Mouse (Mus musculus) hindbrain, postnatal 0 days (tissue): ENCODE measurements around the gene Matk. TPM values are rescaled to one million over a fixed set of nuclear protein-coding genes. Genes with fewer than 3 reads are reported as not detected.

Source experiments
- ATAC-seq: fragments of 200-750 bp; cut with Nextera tagmentation; 2 replicates; pipeline ENCODE4 v1.8.0; 2017; ENCODE audit warnings: mild to moderate bottlenecking, moderate TSS enrichment, moderate library complexity
- DNase-seq: peaks from one replicate; pipeline ENCODE4 v3.0.0-alpha.2; 2015; ENCODE audit warnings: low spot score
- H3K27ac ChIP-seq: fragments of 300-500 bp; sonication (generic); 2 replicates; pipeline ENCODE4 v1.5.1; 2014; ENCODE audit warnings: mild to moderate bottlenecking
- H3K27me3 ChIP-seq: fragments of 300-500 bp; sonication (generic); 2 replicates; pipeline ENCODE4 v1.6.1; 2014; ENCODE audit warnings: low read length, mixed read lengths; ENCODE audit not compliant: insufficient read depth
- H3K36me3 ChIP-seq: fragments of 300-500 bp; sonication (generic); 2 replicates; pipeline ENCODE4 v1.6.1; 2014; ENCODE audit warnings: low read length, mixed read lengths; ENCODE audit not compliant: insufficient read depth
- H3K4me1 ChIP-seq: fragments of 300-500 bp; sonication (generic); 2 replicates; pipeline ENCODE4 v1.6.1; 2014; ENCODE audit warnings: antibody characterized with exemption, low read length, mixed read lengths; ENCODE audit not compliant: insufficient read depth
- H3K4me2 ChIP-seq: fragments of 300-500 bp; sonication (generic); 2 replicates; pipeline ENCODE4 v1.6.1; 2014; ENCODE audit warnings: low read depth, mild to moderate bottlenecking, low read length, moderate library complexity, mixed read lengths
- H3K4me3 ChIP-seq: fragments of 300-500 bp; sonication (generic); 2 replicates; pipeline ENCODE4 v1.5.1; 2014; ENCODE audit warnings: low read length
- H3K9ac ChIP-seq: fragments of 300-500 bp; sonication (generic); replicated peaks from 2 replicates; pipeline ENCODE4 v1.6.1; 2014; ENCODE audit warnings: mild to moderate bottlenecking, low read length, moderate library complexity, mixed read lengths
- H3K9me3 ChIP-seq: fragments of 300-500 bp; sonication (generic); 2 replicates; pipeline ENCODE4 v1.6.1; 2016; ENCODE audit warnings: low read length, mixed read lengths
- CTCF ChIP-seq: IDR thresholded peaks from 2 replicates; pipeline ENCODE4 v1.5.1; 2016; ENCODE audit warnings: antibody characterized with exemption, control low read depth, low read depth
- WGBS: fragments of 180-500 bp; shearing (Covaris S2); extraction: QIAGEN DNeasy Blood & Tissue Kit; methylation state at CpG from one replicate; pipeline ENCODE4 v1.1.7; 2014; 5-methylcytosine and 5-hydroxymethylcytosine counted together
- polyA plus RNA-seq: library from polyadenylated mRNA; unstranded; fragments of >200 nt; fragmentation: Nextera tagmentation; extraction: Ambion mirVana; gene quantifications from 2 replicates; pipeline ENCODE4 v1.2.1, GENCODE M21; 2015
- total RNA-seq: library from RNA; depleted of rRNA; stranded (reverse); fragments of >200 nt; gene quantifications from 2 replicates; pipeline ENCODE4 v1.2.3, GENCODE M21; 2014

Matk gene
- total and polyA plus RNA-seq, 2 experiments from 2014 or later = 82.7 to 121 TPM

GRCm38 (mm10) chr10:81284719-81285118 is 32.0 kb downstream of the Matk start:
- peaks cover 6% of the 10 kb centered on the region; the same call in 1 of the 2 replicates for H3K27me3 ChIP-seq
- peak overlapping the region; percentile 46; the same call in 1 of the 2 replicates for H3K4me3 ChIP-seq
- no peaks in the 10 kb centered on the region for H3K9me3 ChIP-seq
- H3K4me1 ChIP-seq = 0 out of 2 replicates have a peak, but pooled peaks cover 2% of the 10 kb centered on the region
- TF ChIP-seq CTCF = no peak
- no peak overlapping the region for H3K27ac ChIP-seq
- peak overlapping the region; percentile 71; the same call in 1 of the 2 replicates for H3K4me2 ChIP-seq
- 13% methylated on average over 17 of the region's 17 CpGs for WGBS
- no peaks in the 10 kb centered on the region for H3K36me3 ChIP-seq
- no peak overlapping the region for H3K9ac ChIP-seq
- ATAC-seq (no peak), DNase-seq (no peak)

- Histone ChIP-seq H3K4me1 (0 out of 2 replicates have a peak, but pooled peaks cover 2% of the 10 kb centered on the region), H3K9ac (peak overlapping the region; percentile 50), H3K27me3 (peaks cover 6% of the 10 kb centered on the region; the same call in 1 of the 2 replicates), H3K36me3 (no peaks in the 10 kb centered on the region), H3K4me2 (peak overlapping the region; percentile 71), H3K27ac (no peak overlapping the region), H3K9me3 (no peaks in the 10 kb centered on the region), H3K4me3 (peak overlapping the region; percentile 46)
- 2% methylated on average over 49 of the region's 54 CpGs for WGBS
- no peak; the same call in 1 of the 2 replicates for TF ChIP-seq CTCF
- ATAC-seq = peak; percentile 79
- peak; percentile 93 for DNase-seq
Measured at GRCm38 (mm10) chr10:81285694-81286450, 33.1 kb downstream of the Matk start.

- ATAC-seq = no peak
- no peak overlapping the region for H3K4me3 ChIP-seq
- no peak for TF ChIP-seq CTCF
- no peaks in the 10 kb centered on the region for H3K9me3 ChIP-seq
- WGBS = 51% methylated on average over 6 of the region's 6 CpGs
- DNase-seq = no peak
- peaks cover 6% of the 10 kb centered on the region; the same call in 1 of the 2 replicates for H3K27me3 ChIP-seq
- no peak overlapping the region for H3K4me2 ChIP-seq
- no peak overlapping the region for H3K9ac ChIP-seq
- H3K27ac ChIP-seq = no peak overlapping the region
- 0 out of 2 replicates have a peak, but pooled peaks cover 2% of the 10 kb centered on the region for H3K4me1 ChIP-seq
- H3K36me3 ChIP-seq = no peaks in the 10 kb centered on the region
Measured at GRCm38 (mm10) chr10:81286586-81286985, 33.9 kb downstream of the Matk start.

GRCm38 (mm10) chr10:81287513-81288157 is 34.9 kb downstream of the Matk start:
- H3K4me1 ChIP-seq = 0 out of 2 replicates have a peak, but pooled peaks cover 2% of the 10 kb centered on the region
- WGBS = 68% methylated on average over 8 of the region's 8 CpGs
- peaks cover 6% of the 10 kb centered on the region; the same call in 1 of the 2 replicates for H3K27me3 ChIP-seq
- no peaks in the 10 kb centered on the region for H3K36me3 ChIP-seq
- ATAC-seq (no peak), DNase-seq (peak; percentile 44)
- no peaks in the 10 kb centered on the region for H3K9me3 ChIP-seq
- H3K4me2 ChIP-seq = no peak overlapping the region
- H3K4me3 ChIP-seq = no peak overlapping the region
- TF ChIP-seq CTCF = peak; percentile 87
- no peak overlapping the region for H3K9ac ChIP-seq
- no peak overlapping the region for H3K27ac ChIP-seq

GRCm38 (mm10) chr10:81288601-81289000 is 35.9 kb downstream of the Matk start:
- Histone ChIP-seq H3K9me3 (no peaks in the 10 kb centered on the region), H3K4me3 (no peak overlapping the region), H3K27me3 (peaks cover 6% of the 10 kb centered on the region; the same call in 1 of the 2 replicates), H3K36me3 (no peaks in the 10 kb centered on the region), H3K4me2 (no peak overlapping the region), H3K4me1 (0 out of 2 replicates have a peak, but pooled peaks cover 2% of the 10 kb centered on the region), H3K9ac (no peak overlapping the region), H3K27ac (no peak overlapping the region)
- peak; percentile 66 for TF ChIP-seq CTCF
- ATAC-seq (no peak), DNase-seq (peak; percentile 38)
- 41% methylated on average over 6 of the region's 6 CpGs for WGBS

GRCm38 (mm10) chr10:81289278-81289677 is 36.5 kb downstream of the Matk start:
- peak; percentile 96 for TF ChIP-seq CTCF

More at GRCm38 (mm10) chr10:81289278-81289677, 36.5 kb downstream of the Matk start:
- no peaks in the 10 kb centered on the region for H3K9me3 ChIP-seq
- peaks cover 8% of the 10 kb centered on the region; the same call in 1 of the 2 replicates for H3K4me1 ChIP-seq
- no peak overlapping the region for H3K27ac ChIP-seq
- no peaks in the 10 kb centered on the region for H3K36me3 ChIP-seq
- H3K4me2 ChIP-seq = no peak overlapping the region
- ATAC-seq (no peak), DNase-seq (peak; percentile 77)
- no peak overlapping the region for H3K4me3 ChIP-seq
- H3K27me3 ChIP-seq = peaks cover 6% of the 10 kb centered on the region; the same call in 1 of the 2 replicates
- 3% methylated on average over 7 of the region's 7 CpGs for WGBS
- no peak overlapping the region for H3K9ac ChIP-seq
